13 mouse cellular contexts compared by ENCODE assay signal in genomic region chr4:54838794-54839193, GRCm38 (mm10).
DNase-seq lines count a peak whose midpoint lies in the region; ATAC-seq and TF ChIP-seq lines count a peak whose summit lies in the region.
"Had no signal": no experiment of that assay in that cellular context is flagged by ENCODE, and none has a peak within 500 bp of the region (broad histone marks: within the 10 kb centered on the region; RNA-seq: fewer than 3 reads in every experiment).

No protein-coding gene starts in this region.

- H3K4me3 ChIP-seq in hindbrain, embryonic 13.5 days: no peak overlapping the region
- no peak overlapping the region for H3K4me3 ChIP-seq in hindbrain, embryonic 12.5 days
- no peak overlapping the region for H3K4me3 ChIP-seq in forebrain, embryonic 13.5 days
- no peak overlapping the region for H3K4me3 ChIP-seq in limb, embryonic 13.5 days
- H3K4me3 ChIP-seq: embryonic facial prominence, embryonic 15.5 days; liver, embryonic 15.5 days; stomach, embryonic 15.5 days had no signal

- DNase-seq in brain, embryonic 14.5 days (ENCODE audit: low read depth): peak; percentile 29
- no peak for DNase-seq in left cerebral cortex, adult 9 months (ENCODE audit: low spot score in 2 of 2)
- no peak for DNase-seq in heart, postnatal 14 days
- DNase-seq in adrenal gland, postnatal 10 days: no peak
- DNase-seq: heart, postnatal 4 days had no signal

- intact Hi-C loops in heart, postnatal 14 days (cut with DNase I): no loop called here

- no peak overlapping the region for H3K4me2 ChIP-seq in hindbrain, embryonic 13.5 days
- H3K4me2 ChIP-seq in hindbrain, embryonic 12.5 days (replicated peaks): no peak overlapping the region
- H3K4me2 ChIP-seq in forebrain, embryonic 13.5 days: no peak overlapping the region
- H3K4me2 ChIP-seq in limb, embryonic 13.5 days (replicated peaks): peak overlapping the region; percentile 3; the same call in 1 of the 2 replicates
- H3K4me2 ChIP-seq: embryonic facial prominence, embryonic 15.5 days; liver, embryonic 15.5 days; stomach, embryonic 15.5 days had no signal

- no peaks in the 10 kb centered on the region for H3K27me3 ChIP-seq in hindbrain, embryonic 13.5 days
- H3K27me3 ChIP-seq in hindbrain, embryonic 12.5 days: no peaks in the 10 kb centered on the region
- no peaks in the 10 kb centered on the region for H3K27me3 ChIP-seq in forebrain, embryonic 13.5 days
- no peaks in the 10 kb centered on the region for H3K27me3 ChIP-seq in limb, embryonic 13.5 days
- H3K27me3 ChIP-seq: embryonic facial prominence, embryonic 15.5 days; liver, embryonic 15.5 days; stomach, embryonic 15.5 days had no signal

- no peaks in the 10 kb centered on the region for H3K36me3 ChIP-seq in hindbrain, embryonic 13.5 days
- H3K36me3 ChIP-seq in hindbrain, embryonic 12.5 days: no peaks in the 10 kb centered on the region
- no peaks in the 10 kb centered on the region for H3K36me3 ChIP-seq in forebrain, embryonic 13.5 days (ENCODE audit: poor library complexity, severe bottlenecking)
- H3K36me3 ChIP-seq in limb, embryonic 13.5 days: no peaks in the 10 kb centered on the region
- H3K36me3 ChIP-seq: embryonic facial prominence, embryonic 15.5 days; G1E; liver, embryonic 15.5 days; stomach, embryonic 15.5 days had no signal

- TF ChIP-seq POLR2A in brain, embryonic 14.5 days (IDR thresholded peaks at IDR 0.05; ENCODE audit: borderline replicate concordance, extremely low read depth, insufficient read depth, insufficient read length, poor library complexity, severe bottlenecking): no peak

- TF ChIP-seq CTCF in brain, embryonic 14.5 days (IDR thresholded peaks at IDR 0.05; ENCODE audit: borderline replicate concordance, extremely low read depth, insufficient read depth, insufficient read length): no peak

- peaks cover 15% of the 10 kb centered on the region for H3K4me1 ChIP-seq in hindbrain, embryonic 13.5 days (replicated peaks)
- peaks cover 6% of the 10 kb centered on the region; the same call in 1 of the 2 replicates for H3K4me1 ChIP-seq in hindbrain, embryonic 12.5 days
- peaks cover 13% of the 10 kb centered on the region for H3K4me1 ChIP-seq in forebrain, embryonic 13.5 days
- H3K4me1 ChIP-seq in limb, embryonic 13.5 days: peaks cover 22% of the 10 kb centered on the region
- H3K4me1 ChIP-seq: liver, embryonic 15.5 days; stomach, embryonic 15.5 days had no signal

- no peaks in the 10 kb centered on the region for H3K9me3 ChIP-seq in hindbrain, embryonic 13.5 days
- H3K9me3 ChIP-seq in hindbrain, embryonic 12.5 days (replicated peaks): no peaks in the 10 kb centered on the region
- H3K9me3 ChIP-seq in forebrain, embryonic 13.5 days (replicated peaks): no peaks in the 10 kb centered on the region
- H3K9me3 ChIP-seq in limb, embryonic 13.5 days: no peaks in the 10 kb centered on the region
- H3K9me3 ChIP-seq: embryonic facial prominence, embryonic 15.5 days; liver, embryonic 15.5 days; stomach, embryonic 15.5 days had no signal

- ATAC-seq in hindbrain, embryonic 13.5 days (ENCODE audit: low FRiP score): peak; percentile 46; the same call in 1 of the 2 replicates
- ATAC-seq in hindbrain, embryonic 12.5 days (ENCODE audit: low FRiP score): no peak
- peak; percentile 62; the same call in 1 of the 2 replicates for ATAC-seq in forebrain, embryonic 13.5 days
- ATAC-seq in limb, embryonic 13.5 days (ENCODE audit: low FRiP score, low read depth): peak; percentile 48; the same call in 1 of the 2 replicates

- H3K27ac ChIP-seq in hindbrain, embryonic 13.5 days: no peak overlapping the region
- H3K27ac ChIP-seq in hindbrain, embryonic 12.5 days: no peak overlapping the region; the same call in 1 of the 2 replicates
- no peak overlapping the region for H3K27ac ChIP-seq in forebrain, embryonic 13.5 days
- 0 out of 2 replicates have a peak overlapping the region, but pooled peaks have one; percentile 7 for H3K27ac ChIP-seq in limb, embryonic 13.5 days
- H3K27ac ChIP-seq: embryonic facial prominence, embryonic 15.5 days; liver, embryonic 15.5 days; stomach, embryonic 15.5 days had no signal

- 38% methylated on average over 3 of the region's 3 CpGs for WGBS in hindbrain, embryonic 13.5 days
- WGBS in hindbrain, embryonic 12.5 days: 53% methylated on average over 3 of the region's 3 CpGs
- WGBS in forebrain, embryonic 13.5 days: 30% methylated on average over 3 of the region's 3 CpGs
- WGBS in limb, embryonic 13.5 days: 8% methylated on average over 3 of the region's 3 CpGs

- H3K9ac ChIP-seq in hindbrain, embryonic 13.5 days: no peak overlapping the region
- no peak overlapping the region for H3K9ac ChIP-seq in hindbrain, embryonic 12.5 days
- no peak overlapping the region for H3K9ac ChIP-seq in forebrain, embryonic 13.5 days
- H3K9ac ChIP-seq in limb, embryonic 13.5 days: no peak overlapping the region
- H3K9ac ChIP-seq: embryonic facial prominence, embryonic 15.5 days; liver, embryonic 15.5 days; stomach, embryonic 15.5 days had no signal
